Mouse (Mus musculus) neural tube, embryonic 12.5 days (tissue): Measurements from ENCODE around the gene Bcs1l. TPM values are rescaled to one million over a fixed set of nuclear protein-coding genes. Genes with fewer than 3 reads are reported as not detected.

Experiments used
- ATAC-seq: fragments of 200-750 bp; cut with Nextera tagmentation; 2 replicates; pipeline ENCODE4 v1.8.0; 2017; ENCODE audit warnings: low read depth, mild to moderate bottlenecking, moderate TSS enrichment, moderate library complexity; ENCODE audit not compliant: low FRiP score
- H3K27ac ChIP-seq: fragments of 300-500 bp; sonication (generic); 2 replicates; pipeline ENCODE4 v1.5.1; 2016
- H3K27me3 ChIP-seq: fragments of 300-500 bp; sonication (generic); replicated peaks from 2 replicates; pipeline ENCODE4 v1.6.1; 2016; ENCODE audit warnings: mild to moderate bottlenecking
- H3K36me3 ChIP-seq: fragments of 300-500 bp; sonication (generic); 2 replicates; pipeline ENCODE4 v1.6.1; 2016; ENCODE audit warnings: mild to moderate bottlenecking
- H3K4me1 ChIP-seq: fragments of 300-500 bp; sonication (generic); 2 replicates; pipeline ENCODE4 v1.6.1; 2016
- H3K4me2 ChIP-seq: fragments of 300-500 bp; sonication (generic); replicated peaks from 2 replicates; pipeline ENCODE4 v1.6.1; 2016; ENCODE audit warnings: mild to moderate bottlenecking
- H3K4me3 ChIP-seq: fragments of 300-500 bp; sonication (generic); 2 replicates; pipeline ENCODE4 v1.5.1; 2016
- H3K9ac ChIP-seq: fragments of 300-500 bp; sonication (generic); 2 replicates; pipeline ENCODE4 v1.6.1; 2016; ENCODE audit warnings: mild to moderate bottlenecking
- H3K9me3 ChIP-seq: fragments of 300-500 bp; sonication (generic); 2 replicates; pipeline ENCODE4 v1.6.1; 2016; ENCODE audit warnings: mild to moderate bottlenecking
- WGBS: fragments of 180-500 bp; shearing (Covaris S2); methylation state at CpG from one replicate; pipeline ENCODE4 v1.1.7; 2016; 5-methylcytosine and 5-hydroxymethylcytosine counted together
- microRNA-seq: library from miRNA; unstranded; fragments of <30 nt; microRNA quantifications from one replicate; pipeline ENCODE4, GENCODE M21; 2017
- polyA plus RNA-seq: library from polyadenylated mRNA; unstranded; fragments of >200 nt; fragmentation: Nextera tagmentation; extraction: Ambion mirVana; gene quantifications from 2 replicates; pipeline ENCODE4 v1.2.1, GENCODE M21; 2016

Bcs1l gene
- polyA plus RNA-seq, 1 experiment from 2014 or later, result 19.4 TPM

GRCm38 (mm10) chr1:74600501-74601266 lies 12.6 kb downstream of the Bcs1l start:
- Histone ChIP-seq H3K27ac (no peak overlapping the region), H3K4me2 (peak overlapping the region; percentile 76), H3K9ac (peak overlapping the region; percentile 79), H3K4me1 (peaks cover 12% of the 10 kb centered on the region), H3K4me3 (peak overlapping the region; percentile 83), H3K36me3 (peaks cover 36% of the 10 kb centered on the region), H3K27me3 (no peaks in the 10 kb centered on the region), H3K9me3 (no peaks in the 10 kb centered on the region)
- ATAC-seq, result peak; percentile 68
- 9% methylated on average over 26 of the region's 26 CpGs for WGBS

GRCm38 (mm10) chr1:74601267-74601962 lies 13.3 kb downstream of the Bcs1l start, which contains the start of the genes Rnf25 and Stk36:
Gene Rnf25 (minus strand): TSS chr1:74601397.
Gene Stk36 (plus strand): TSS chr1:74601445.
- no peaks in the 10 kb centered on the region for H3K27me3 ChIP-seq
- no peak within 1 kb of the TSS for H3K27ac ChIP-seq
- peak within 1 kb of the TSS; percentile 76 for H3K4me2 ChIP-seq
- 8% methylated on average over 25 of the region's 25 CpGs for WGBS
- peak; percentile 90 for ATAC-seq
- peak within 1 kb of the TSS; percentile 79 for H3K9ac ChIP-seq
- H3K4me3 ChIP-seq, result peak within 1 kb of the TSS; percentile 83
- peaks cover 12% of the 10 kb centered on the region for H3K4me1 ChIP-seq
- H3K9me3 ChIP-seq, result no peaks in the 10 kb centered on the region
- peaks cover 31% of the 10 kb centered on the region for H3K36me3 ChIP-seq

GRCm38 (mm10) chr1:74624183-74624582 lies 36.1 kb downstream of the Bcs1l start:
- H3K4me1 ChIP-seq, result no peaks in the 10 kb centered on the region
- no peak overlapping the region for H3K4me3 ChIP-seq
- no peaks in the 10 kb centered on the region for H3K9me3 ChIP-seq
- no peaks in the 10 kb centered on the region for H3K27me3 ChIP-seq
- H3K4me2 ChIP-seq, result no peak overlapping the region
- no peak overlapping the region for H3K27ac ChIP-seq
- WGBS, result 88% methylated on average over 1 of the region's 1 CpGs
- H3K36me3 ChIP-seq, result peaks cover 61% of the 10 kb centered on the region
- no peak overlapping the region for H3K9ac ChIP-seq
- no peak for ATAC-seq

GRCm38 (mm10) chr1:74626076-74626475 lies 38.0 kb downstream of the Bcs1l start:
- H3K4me1 ChIP-seq, result no peaks in the 10 kb centered on the region
- H3K9me3 ChIP-seq, result no peaks in the 10 kb centered on the region
- no peak overlapping the region for H3K4me3 ChIP-seq
- no peak overlapping the region for H3K27ac ChIP-seq
- H3K9ac ChIP-seq, result no peak overlapping the region
- H3K4me2 ChIP-seq, result no peak overlapping the region
- no peak for ATAC-seq
- WGBS, result 89% methylated on average over 4 of the region's 4 CpGs
- H3K27me3 ChIP-seq, result no peaks in the 10 kb centered on the region
- H3K36me3 ChIP-seq, result peaks cover 65% of the 10 kb centered on the region

- Histone ChIP-seq H3K9me3 (no peaks in the 10 kb centered on the region), H3K4me1 (no peaks in the 10 kb centered on the region), H3K36me3 (peaks cover 58% of the 10 kb centered on the region), H3K9ac (no peak overlapping the region), H3K4me3 (no peak overlapping the region), H3K27ac (no peak overlapping the region), H3K27me3 (no peaks in the 10 kb centered on the region), H3K4me2 (no peak overlapping the region)
- no peak for ATAC-seq
- 41% methylated on average over 7 of the region's 7 CpGs for WGBS
These were observed 39.9 kb downstream of the Bcs1l start for GRCm38 (mm10) chr1:74628001-74628400.

GRCm38 (mm10) chr1:74632734-74633133 lies 44.6 kb downstream of the Bcs1l start:
- H3K36me3 ChIP-seq, result peaks cover 42% of the 10 kb centered on the region

More at GRCm38 (mm10) chr1:74632734-74633133, 44.6 kb downstream of the Bcs1l start:
- ATAC-seq, result no peak
- Histone ChIP-seq H3K4me1 (no peaks in the 10 kb centered on the region), H3K9ac (no peak overlapping the region), H3K27ac (no peak overlapping the region), H3K27me3 (no peaks in the 10 kb centered on the region), H3K4me3 (no peak overlapping the region), H3K4me2 (no peak overlapping the region), H3K9me3 (no peaks in the 10 kb centered on the region)
- WGBS, result 80% methylated on average over 4 of the region's 4 CpGs

Small RNAs within 50 kb of the gene (microRNA-seq; reads per million reads assigned to microRNA genes)
- gene Gm25035, result not detected

Other genes starting within 250 kb of the Bcs1l start
- 0.25 and 0.75 TPM in 2 replicates for gene Catip, start 226.2 kb upstream of the Bcs1l start, polyA plus RNA-seq
- 2.1 and 4.1 TPM in 2 replicates for gene Slc11a1, start 213.1 kb upstream of the Bcs1l start, polyA plus RNA-seq
- gene Ctdsp1, start 196.8 kb upstream of the Bcs1l start, polyA plus RNA-seq, result 29.9 and 31.3 TPM in 2 replicates
- gene Vil1, start 178.9 kb upstream of the Bcs1l start, polyA plus RNA-seq, result 0.15 and 0.17 TPM in 2 replicates
- 60.5 and 62.1 TPM in 2 replicates for gene Cnot9, start 82.2 kb upstream of the Bcs1l start, polyA plus RNA-seq
- gene Plcd4, start 45.4 kb upstream of the Bcs1l start, polyA plus RNA-seq, result 2.2 and 2.9 TPM in 2 replicates
- 30.2 and 33.1 TPM in 2 replicates for gene Usp37, start 44.0 kb upstream of the Bcs1l start, polyA plus RNA-seq
- 8.5 and 10.3 TPM in 2 replicates for gene Zfp142, start within 50 bp of the Bcs1l start, polyA plus RNA-seq
- gene Rnf25, start 13.1 kb downstream of the Bcs1l start, polyA plus RNA-seq, result 35.5 and 37.8 TPM in 2 replicates
- 22.8 and 22.9 TPM in 2 replicates for gene Stk36, start 13.2 kb downstream of the Bcs1l start, polyA plus RNA-seq
- gene Ttll4, start 73.5 kb downstream of the Bcs1l start, polyA plus RNA-seq, result 25.8 and 28.5 TPM in 2 replicates
- 3.9 and 6.3 TPM in 2 replicates for gene Cyp27a1, start 125.3 kb downstream of the Bcs1l start, polyA plus RNA-seq
- 0.10 and 0.40 TPM in 2 replicates for gene Prkag3, start 160.9 kb downstream of the Bcs1l start, polyA plus RNA-seq
- gene Wnt6, start 183.6 kb downstream of the Bcs1l start, polyA plus RNA-seq, result 12.5 and 13.8 TPM in 2 replicates
- 1.2 and 1.4 TPM in 2 replicates for gene Wnt10a, start 203.2 kb downstream of the Bcs1l start, polyA plus RNA-seq